Mouse (Mus musculus) heart, postnatal 10 days (tissue): ENCODE measurements around the gene Icam5. TPM values are rescaled to one million over a fixed set of nuclear protein-coding genes. Genes with fewer than 3 reads are reported as not detected.
A peak's percentile ranks its signal among the peaks of the same experiment; 100 is the strongest.
"Not testable (repeated sequence)": the region's sequence is repeated elsewhere in the genome, so short reads cannot be mapped to it uniquely, and the experiment has no call there.

Experiments used
- DNase-seq, 2 experiments: peaks; one replicate each; pipeline ENCODE4 v3.0.0; 2021
- intact Hi-C: fragments of 180-260 bp; cut with DNase I; formaldehyde crosslinking; loops from one replicate; pipeline ENCODE4 v1.15.1; 2025
- total RNA-seq, 2 experiments: library from RNA; stranded (reverse); gene quantifications; 2 replicates each; pipeline ENCODE4 v1.2.3; 2021

Icam5 gene
- under 1 TPM; 0.10 to 0.12 TPM for total RNA-seq

GRCm38 (mm10) chr9:21031896-21032351 lies at the start of gene Icam5:
Gene Icam5, plus strand, starts transcription at chr9:21032073.
- intact Hi-C loops, result loop anchor here (2.0 kb wide), 2 partner anchors 41 to 105 kb away; partner anchors contain the start of genes Fdx1l and Gm49373
- DNase-seq, result no peak

- intact Hi-C loops, result no loop called here
- no peak for DNase-seq
Measured at GRCm38 (mm10) chr9:20982171-20982570, 49.7 kb upstream of the Icam5 start.

GRCm38 (mm10) chr9:20983169-20983568 lies 48.7 kb upstream of the Icam5 start:
- intact Hi-C loops, result no loop called here
- no peak for DNase-seq

GRCm38 (mm10) chr9:20986952-20987686 lies 44.8 kb upstream of the Icam5 start:
- peak; percentile 73 to 77 for DNase-seq
- intact Hi-C loops, result no loop called here

GRCm38 (mm10) chr9:20987953-20988352 lies 43.9 kb upstream of the Icam5 start:
- intact Hi-C loops, result no loop called here
- no peak for DNase-seq

- DNase-seq, result peak in 1 of 2 experiments; percentile 35
- intact Hi-C loops, result no loop called here
Measured at GRCm38 (mm10) chr9:20990861-20991260, 41.0 kb upstream of the Icam5 start.

- no peak for DNase-seq
- intact Hi-C loops, result no loop called here
Measured at GRCm38 (mm10) chr9:20991587-20991986, 40.3 kb upstream of the Icam5 start.

- DNase-seq, result no peak
- intact Hi-C loops, result no loop called here
Measured at GRCm38 (mm10) chr9:20993165-20993898, 38.5 kb upstream of the Icam5 start.

GRCm38 (mm10) chr9:20995069-20995468 lies 36.8 kb upstream of the Icam5 start:
- intact Hi-C loops, result loop anchor here (5.0 kb wide), 1 partner anchor 78 kb away; no protein-coding TSS in a partner anchor

GRCm38 (mm10) chr9:20997065-20997464 lies 34.8 kb upstream of the Icam5 start:
- intact Hi-C loops, result loop anchor here (5.0 kb wide), 1 partner anchor 80 kb away; no protein-coding TSS in a partner anchor
- DNase-seq, result no peak

More at GRCm38 (mm10) chr9:20995069-20995468, 36.8 kb upstream of the Icam5 start:
- DNase-seq, result no peak

- not testable (repeated sequence) for DNase-seq
- intact Hi-C loops, result loop anchor here (5.0 kb wide), 1 partner anchor 81 kb away; no protein-coding TSS in a partner anchor
Measured at GRCm38 (mm10) chr9:20998337-20998736, 33.5 kb upstream of the Icam5 start.

GRCm38 (mm10) chr9:21000811-21001210 lies 31.1 kb upstream of the Icam5 start:
- intact Hi-C loops, result loop anchor here (1.0 to 2.0 kb wide), 2 partner anchors 24 to 100 kb away; no protein-coding TSS in a partner anchor

GRCm38 (mm10) chr9:21001651-21002200 lies 30.1 kb upstream of the Icam5 start:
- intact Hi-C loops, result loop anchor here (2.0 kb wide), 3 partner anchors 27 to 101 kb away; partner anchors contain the start of gene Icam4
- DNase-seq, result peak in 1 of 2 experiments; percentile 36

More at GRCm38 (mm10) chr9:21000811-21001210, 31.1 kb upstream of the Icam5 start:
- peak; percentile 40 to 52 for DNase-seq

GRCm38 (mm10) chr9:21002270-21002626 lies 29.6 kb upstream of the Icam5 start:
- no peak for DNase-seq
- intact Hi-C loops, result loop anchor here (2.0 kb wide), 2 partner anchors 27 to 49 kb away; partner anchors contain the start of gene Icam4

GRCm38 (mm10) chr9:21002627-21003551 lies 29.0 kb upstream of the Icam5 start, which contains the start of gene Mrpl4:
Gene Mrpl4, plus strand, starts transcription at chr9:21002738.
- intact Hi-C loops, result loop anchor here (2.0 kb wide), 2 partner anchors 26 to 50 kb away; partner anchors contain the start of gene Icam4

GRCm38 (mm10) chr9:21007313-21007952 lies 24.4 kb upstream of the Icam5 start:
- intact Hi-C loops, result no loop called here

More at GRCm38 (mm10) chr9:21002627-21003551, 29.0 kb upstream of the Icam5 start, which contains the start of gene Mrpl4:
- peak; percentile 90 to 93 for DNase-seq

GRCm38 (mm10) chr9:21008007-21008406 lies 23.9 kb upstream of the Icam5 start:
- no peak for DNase-seq
- intact Hi-C loops, result no loop called here

More at GRCm38 (mm10) chr9:21007313-21007952, 24.4 kb upstream of the Icam5 start:
- DNase-seq, result no peak

GRCm38 (mm10) chr9:21010362-21010761 lies 21.5 kb upstream of the Icam5 start:
- no peak for DNase-seq
- intact Hi-C loops, result no loop called here
